Mouse (Mus musculus): ENCODE data around the gene Acot7. TPM values are rescaled to one million over a fixed set of nuclear protein-coding genes. Genes with fewer than 3 reads are reported as not detected.

The Acot7 gene
- polyA plus RNA-seq, 1 experiment, result not detected

DNA sequence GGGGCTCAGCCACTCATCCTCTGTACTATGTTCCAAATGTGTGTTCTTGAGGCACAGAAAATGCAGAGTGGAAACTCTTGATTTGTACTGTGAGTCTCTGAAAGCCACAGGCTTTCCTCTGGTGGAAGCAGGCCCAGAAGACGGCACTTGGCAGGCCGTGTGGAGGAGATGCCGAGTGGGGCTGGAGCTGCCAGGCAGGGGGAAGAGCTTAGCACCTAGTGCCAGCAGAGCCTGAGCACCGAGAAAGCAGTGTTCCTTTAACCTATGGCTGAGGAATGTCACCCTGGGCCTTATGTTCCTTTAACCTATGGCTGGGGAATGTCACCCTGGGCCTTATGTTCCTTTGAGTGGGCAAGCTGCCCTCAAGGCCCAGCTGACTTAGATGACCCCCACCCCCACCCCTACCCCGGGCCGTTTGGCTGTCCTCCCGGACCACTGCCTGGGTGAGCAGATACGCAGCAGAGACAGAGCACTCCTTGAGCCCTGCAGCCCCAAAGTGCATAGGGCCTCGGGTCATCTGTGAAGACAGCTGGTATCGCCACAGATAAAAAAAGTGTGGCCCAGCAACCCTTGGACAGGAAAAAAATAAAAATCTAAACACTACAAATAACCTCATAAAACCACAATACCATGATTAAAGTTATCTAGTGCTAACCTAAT is 88.4 kb downstream of the Acot7 start:
- no peak overlapping the region for H3K4me3 ChIP-seq (ENCODE audit: insufficient read depth, low read depth, low read length)
- H3K4me1 ChIP-seq (ENCODE audit: control insufficient read depth, insufficient read depth, low read length), result peaks cover 74% of the 10 kb centered on the region
- WGBS, result 36% methylated on average over 10 of the region's 10 CpGs
- TF ChIP-seq POLR2A (IDR thresholded peaks at IDR 0.05; ENCODE audit: insufficient read depth, low read depth, low read length), result no peak
- no peak for TF ChIP-seq CTCF (IDR thresholded peaks at IDR 0.05; ENCODE audit: insufficient read depth, low read depth, low read length)
- peak overlapping the region; percentile 1; the same call in 1 of the 2 replicates for H3K27ac ChIP-seq (ENCODE audit: insufficient read depth, low read depth, low read length)

DNA sequence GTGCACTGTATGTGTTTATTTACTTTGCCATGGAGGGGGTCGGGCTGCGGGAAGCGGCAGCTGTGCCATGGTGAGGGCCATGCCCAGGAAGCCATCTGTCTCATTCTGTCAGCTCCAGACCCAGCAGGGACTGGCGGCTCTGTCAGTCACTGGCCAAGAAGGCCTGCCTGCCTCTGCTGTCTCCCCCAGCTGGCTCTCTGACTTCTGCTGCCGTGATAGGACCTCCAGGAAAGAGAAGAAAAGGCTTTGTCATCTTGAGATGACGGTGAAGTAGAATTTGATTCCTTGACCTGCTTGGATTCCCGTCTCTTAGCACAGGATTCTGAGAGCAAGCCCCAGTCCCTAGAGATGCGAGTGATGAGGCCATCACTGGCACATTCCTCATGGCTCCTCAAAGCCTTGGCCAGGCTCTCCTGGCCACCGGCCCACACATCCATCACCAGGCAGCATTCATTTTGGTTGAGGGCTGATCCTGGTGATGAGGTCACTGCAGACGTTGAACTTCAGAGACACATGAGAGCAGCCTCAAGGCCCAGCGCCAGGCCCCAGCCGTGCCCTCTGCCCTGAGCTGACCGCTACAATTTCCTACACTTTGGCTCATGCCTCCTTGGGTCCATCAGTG is 89.9 kb downstream of the Acot7 start:
- Histone ChIP-seq H3K4me3 (ENCODE audit: insufficient read depth, low read depth, low read length) (no peak overlapping the region), H3K4me1 (ENCODE audit: control insufficient read depth, insufficient read depth, low read length) (peaks cover 69% of the 10 kb centered on the region), H3K27ac (ENCODE audit: insufficient read depth, low read depth, low read length) (0 out of 2 replicates have a peak overlapping the region, but pooled peaks have one; percentile 12)
- TF ChIP-seq CTCF (IDR thresholded peaks at IDR 0.05; ENCODE audit: insufficient read depth, low read depth, low read length), result no peak
- TF ChIP-seq POLR2A (IDR thresholded peaks at IDR 0.05; ENCODE audit: insufficient read depth, low read depth, low read length), result no peak
- 54% methylated on average over 13 of the region's 13 CpGs for WGBS

DNA sequence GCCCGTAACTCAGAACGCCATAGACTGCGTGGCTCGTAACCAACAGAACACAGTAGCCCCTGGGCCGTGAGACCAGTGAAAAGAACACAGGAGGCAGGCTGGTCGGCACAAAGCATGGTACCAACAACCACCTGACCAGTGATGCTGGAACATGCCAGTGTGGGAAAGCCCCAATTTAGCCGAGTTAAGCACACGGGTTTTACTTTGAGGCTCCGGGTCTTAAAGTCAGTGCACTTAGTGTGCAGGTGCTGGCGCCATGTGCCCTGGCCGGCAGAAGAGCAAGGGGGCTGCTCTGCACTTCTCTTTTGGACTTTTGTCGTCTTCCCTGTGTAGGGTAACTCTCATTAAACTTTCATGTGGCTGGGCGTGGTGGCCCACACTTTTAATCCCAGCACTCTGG is 92.0 kb downstream of the Acot7 start:
- Histone ChIP-seq H3K4me1 (ENCODE audit: control insufficient read depth, insufficient read depth, low read length) (peaks cover 67% of the 10 kb centered on the region), H3K27ac (ENCODE audit: insufficient read depth, low read depth, low read length) (no peak overlapping the region), H3K4me3 (ENCODE audit: insufficient read depth, low read depth, low read length) (no peak overlapping the region)
- 93% methylated on average over 13 of the region's 13 CpGs for WGBS
- no peak for TF ChIP-seq CTCF (IDR thresholded peaks at IDR 0.05; ENCODE audit: insufficient read depth, low read depth, low read length)
- TF ChIP-seq POLR2A (IDR thresholded peaks at IDR 0.05; ENCODE audit: insufficient read depth, low read depth, low read length), result no peak

DNA sequence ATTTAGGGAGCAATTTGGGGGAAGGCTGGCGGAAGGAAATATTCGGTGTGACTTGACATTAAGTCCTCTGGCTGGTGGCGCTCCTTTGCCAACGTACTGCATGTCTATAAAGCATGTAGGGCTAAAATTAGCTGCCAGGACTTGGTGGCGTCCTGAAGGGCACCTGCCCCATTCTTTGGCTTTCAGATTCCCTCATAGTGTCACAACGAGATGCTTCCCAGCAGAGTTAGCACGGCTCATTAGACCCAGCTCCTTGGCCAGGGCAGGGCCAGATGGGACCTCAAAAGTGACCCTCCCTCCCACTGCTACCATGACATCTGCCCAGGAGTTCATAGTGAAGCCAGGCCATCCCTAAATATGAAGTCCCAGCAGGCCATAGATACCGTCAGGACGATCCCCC is 92.7 kb downstream of the Acot7 start:
- no peak overlapping the region for H3K4me3 ChIP-seq (ENCODE audit: insufficient read depth, low read depth, low read length)
- no peak overlapping the region for H3K27ac ChIP-seq (ENCODE audit: insufficient read depth, low read depth, low read length)
- peaks cover 67% of the 10 kb centered on the region for H3K4me1 ChIP-seq (ENCODE audit: control insufficient read depth, insufficient read depth, low read length)
- 82% methylated on average over 9 of the region's 9 CpGs for WGBS
- TF ChIP-seq POLR2A (IDR thresholded peaks at IDR 0.05; ENCODE audit: insufficient read depth, low read depth, low read length) (no peak), CTCF (IDR thresholded peaks at IDR 0.05; ENCODE audit: insufficient read depth, low read depth, low read length) (no peak)

DNA sequence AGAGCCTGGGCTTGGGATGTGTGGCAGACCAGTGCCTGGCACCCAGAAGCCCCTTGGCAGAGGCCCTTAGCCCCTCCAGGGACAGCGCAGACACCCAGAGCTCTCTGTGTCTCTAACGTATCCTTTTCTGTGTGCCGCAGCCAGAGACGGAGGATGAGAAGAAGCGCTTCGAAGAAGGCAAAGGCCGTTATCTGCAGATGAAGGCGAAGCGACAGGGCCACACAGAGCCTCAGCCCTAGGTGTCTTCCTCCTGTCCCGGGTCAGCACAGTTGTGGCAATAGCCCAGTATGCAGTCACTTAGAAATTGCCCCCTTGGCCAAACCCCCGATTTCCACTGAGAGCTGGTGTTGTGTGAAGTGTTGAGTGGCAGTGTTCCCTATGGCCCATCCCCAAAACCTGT is 93.4 kb downstream of the Acot7 start:
- no peak overlapping the region for H3K4me3 ChIP-seq (ENCODE audit: insufficient read depth, low read depth, low read length)
- no peak overlapping the region for H3K27ac ChIP-seq (ENCODE audit: insufficient read depth, low read depth, low read length)
- peaks cover 67% of the 10 kb centered on the region for H3K4me1 ChIP-seq (ENCODE audit: control insufficient read depth, insufficient read depth, low read length)
- WGBS, result 92% methylated on average over 11 of the region's 11 CpGs
- TF ChIP-seq CTCF (IDR thresholded peaks at IDR 0.05; ENCODE audit: insufficient read depth, low read depth, low read length) (no peak), POLR2A (IDR thresholded peaks at IDR 0.05; ENCODE audit: insufficient read depth, low read depth, low read length) (no peak)

DNA sequence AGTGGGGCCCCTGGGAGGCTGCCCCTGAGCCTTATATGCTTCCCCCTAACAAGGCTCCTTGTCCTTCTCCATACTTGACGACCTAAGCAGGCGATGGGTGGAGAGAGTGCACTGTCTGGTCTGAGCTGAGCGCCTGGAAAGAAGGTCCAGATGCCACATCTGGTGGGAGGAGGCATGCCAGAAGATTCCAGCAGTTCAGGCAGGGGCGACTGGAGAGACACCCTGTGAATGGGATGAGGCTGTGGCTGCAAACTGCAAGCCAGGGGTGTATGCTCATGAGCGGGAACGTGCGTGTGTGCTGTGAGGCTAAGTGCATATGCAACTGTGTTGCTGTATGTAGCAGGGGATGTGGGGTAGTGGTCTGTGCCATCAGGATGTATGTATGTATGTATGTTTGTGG is 94.1 kb downstream of the Acot7 start:
- Histone ChIP-seq H3K4me3 (ENCODE audit: insufficient read depth, low read depth, low read length) (no peak overlapping the region), H3K4me1 (ENCODE audit: control insufficient read depth, insufficient read depth, low read length) (peaks cover 68% of the 10 kb centered on the region), H3K27ac (ENCODE audit: insufficient read depth, low read depth, low read length) (no peak overlapping the region)
- TF ChIP-seq POLR2A (IDR thresholded peaks at IDR 0.05; ENCODE audit: insufficient read depth, low read depth, low read length), result no peak
- no peak for TF ChIP-seq CTCF (IDR thresholded peaks at IDR 0.05; ENCODE audit: insufficient read depth, low read depth, low read length)
- 63% methylated on average over 7 of the region's 7 CpGs for WGBS

DNA sequence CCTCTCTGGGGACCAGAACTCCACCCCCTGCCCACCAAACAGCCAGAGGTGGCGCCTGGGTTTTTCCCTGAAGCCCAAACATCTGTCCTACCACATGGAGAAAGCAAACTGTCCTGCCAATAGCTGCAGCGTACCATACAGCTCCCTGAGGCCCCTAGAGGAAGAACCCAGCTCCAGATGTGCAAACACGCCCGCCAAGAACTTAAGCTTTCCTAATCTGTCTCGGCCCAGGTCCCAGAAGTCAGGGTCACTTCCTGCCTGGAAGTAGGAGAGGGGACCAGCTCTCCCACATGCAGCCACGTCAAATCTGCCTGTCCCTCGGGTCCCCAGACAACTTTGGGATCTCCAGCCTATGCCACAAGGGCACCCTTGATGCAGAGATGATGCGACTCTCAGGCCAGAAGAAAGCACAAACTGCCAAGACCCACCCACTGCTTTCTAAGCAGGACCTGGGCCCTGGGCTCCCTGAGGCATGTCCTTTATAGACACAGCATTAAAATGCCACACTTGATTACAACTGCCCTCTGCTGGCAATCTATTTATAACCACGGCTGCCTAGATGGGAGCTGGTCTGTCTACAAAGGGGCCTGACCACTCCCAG is 94.6 kb downstream of the Acot7 start:
- no peak for TF ChIP-seq CTCF (IDR thresholded peaks at IDR 0.05; ENCODE audit: insufficient read depth, low read depth, low read length)
- 0 out of 2 replicates have a peak overlapping the region, but pooled peaks have one; percentile 3 for H3K27ac ChIP-seq (ENCODE audit: insufficient read depth, low read depth, low read length)
- WGBS, result 38% methylated on average over 9 of the region's 9 CpGs
- no peak overlapping the region for H3K4me3 ChIP-seq (ENCODE audit: insufficient read depth, low read depth, low read length)
- peaks cover 65% of the 10 kb centered on the region for H3K4me1 ChIP-seq (ENCODE audit: control insufficient read depth, insufficient read depth, low read length)

DNA sequence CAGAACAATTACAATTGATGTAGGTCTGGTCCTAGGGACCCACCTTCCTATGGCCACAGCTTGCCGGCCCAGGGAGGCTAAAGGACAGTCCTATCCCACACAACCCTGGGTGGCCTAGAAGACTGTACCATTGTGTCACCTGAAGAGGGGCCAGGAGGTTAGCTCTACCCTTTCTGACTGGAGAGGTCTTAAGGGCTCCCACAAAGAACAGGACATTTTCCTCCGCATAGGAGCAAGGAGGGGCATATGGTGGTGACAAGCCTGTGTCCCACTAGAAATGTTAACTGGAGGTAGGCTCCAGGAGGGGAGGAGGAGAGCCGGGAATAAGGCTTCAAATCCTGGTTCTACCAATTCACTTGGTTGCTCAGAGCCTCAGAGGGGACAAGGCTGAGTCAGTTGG is 95.3 kb downstream of the Acot7 start:
- Histone ChIP-seq H3K4me3 (ENCODE audit: insufficient read depth, low read depth, low read length) (no peak overlapping the region), H3K27ac (ENCODE audit: insufficient read depth, low read depth, low read length) (peak overlapping the region; percentile 74; the same call in 1 of the 2 replicates), H3K4me1 (ENCODE audit: control insufficient read depth, insufficient read depth, low read length) (peaks cover 58% of the 10 kb centered on the region)
- TF ChIP-seq POLR2A (IDR thresholded peaks at IDR 0.05; ENCODE audit: insufficient read depth, low read depth, low read length) (no peak), CTCF (IDR thresholded peaks at IDR 0.05; ENCODE audit: insufficient read depth, low read depth, low read length) (no peak)
- 36% methylated on average over 3 of the region's 3 CpGs for whole genome bisulfite sequencing

DNA sequence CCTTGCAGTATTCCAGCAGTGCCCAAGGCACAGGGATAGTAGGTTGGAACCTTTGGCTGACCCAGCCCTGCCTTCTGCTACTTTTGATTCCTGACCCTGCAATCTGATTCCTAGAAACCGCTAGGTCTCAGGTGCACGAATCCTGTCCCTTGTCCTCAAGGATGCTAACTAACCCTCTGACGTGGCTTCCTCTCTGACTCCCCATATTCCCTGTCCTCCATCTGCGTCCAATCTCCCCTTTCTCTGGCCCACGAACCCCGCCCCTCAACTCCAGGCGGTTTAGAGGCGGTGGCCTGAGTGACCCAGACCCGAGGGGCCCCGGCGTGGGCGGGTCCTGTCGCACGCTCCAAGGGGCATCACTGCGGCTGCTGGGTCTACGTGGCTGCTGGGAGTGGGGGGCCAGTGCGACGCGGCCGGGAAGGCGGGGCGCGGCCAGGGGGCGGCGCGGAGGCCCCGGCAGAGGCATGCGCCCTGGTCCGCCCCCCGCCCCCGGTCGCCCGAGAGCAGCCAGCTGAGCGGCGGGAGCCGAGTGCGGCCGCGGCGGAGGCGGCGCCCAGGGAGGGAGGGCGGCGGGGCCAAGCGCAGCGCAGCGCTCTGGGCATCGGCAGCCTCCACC is 95.8 kb downstream of the Acot7 start, which contains the start of gene Gpr153:
Gene Gpr153 (plus strand): TSS at position 612 of the 616 bp plus-strand sequence.
- WGBS, result 2% methylated on average over 45 of the region's 48 CpGs
- peak within 1 kb of the TSS; percentile 73 for H3K4me3 ChIP-seq (ENCODE audit: insufficient read depth, low read depth, low read length)
- H3K4me1 ChIP-seq (ENCODE audit: control insufficient read depth, insufficient read depth, low read length), result peaks cover 53% of the 10 kb centered on the region
- peak within 1 kb of the TSS; percentile 74 for H3K27ac ChIP-seq (ENCODE audit: insufficient read depth, low read depth, low read length)
- TF ChIP-seq CTCF (IDR thresholded peaks at IDR 0.05; ENCODE audit: insufficient read depth, low read depth, low read length), result no peak
- no peak for TF ChIP-seq POLR2A (IDR thresholded peaks at IDR 0.05; ENCODE audit: insufficient read depth, low read depth, low read length)
